Mouse (Mus musculus): ENCODE measurements around the gene Adora1.

The Adora1 gene

DNA sequence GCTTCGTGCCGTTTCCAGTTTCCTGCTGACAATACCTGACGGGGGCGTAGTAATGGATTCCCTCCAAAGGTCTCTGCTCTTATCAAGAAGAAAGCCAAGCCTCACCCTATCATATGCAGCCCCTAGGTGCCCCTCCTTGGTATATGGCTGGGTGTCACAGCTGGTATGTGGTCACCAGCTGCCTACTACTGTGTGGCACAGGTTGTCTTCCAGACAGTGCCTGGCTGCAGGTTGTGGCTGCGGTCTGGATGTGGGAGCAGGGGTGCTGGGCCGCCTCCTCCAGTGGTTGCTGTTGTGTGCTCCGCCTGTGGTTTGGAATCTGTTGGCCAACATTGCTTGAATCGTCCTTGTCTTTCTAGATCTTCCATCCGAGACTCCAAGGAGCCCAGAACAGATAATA, 84.5 kb downstream of the Adora1 start:
- DNase-seq, result no peak

DNA sequence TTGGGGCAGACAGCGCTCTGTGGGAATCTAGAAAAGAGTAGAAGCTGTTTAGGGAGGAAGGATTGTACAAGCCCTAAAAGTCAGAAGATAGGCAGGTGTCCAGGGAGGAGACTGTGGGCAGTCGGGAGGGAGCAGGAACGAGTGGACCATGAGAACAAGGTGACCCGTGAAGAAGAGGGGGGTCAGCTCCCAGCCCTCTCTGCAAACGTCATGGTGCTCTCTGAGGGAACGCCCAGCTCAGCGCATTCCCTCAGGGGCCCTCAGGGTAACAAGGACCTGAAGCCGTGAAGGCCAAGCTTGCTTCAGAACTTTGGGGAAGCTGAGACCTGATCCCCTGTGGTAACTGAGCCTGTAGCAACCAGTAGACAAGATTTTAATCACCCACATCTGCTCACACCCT, 85.2 kb downstream of the Adora1 start:
- no peak for DNase-seq
